Mouse (Mus musculus) forebrain, postnatal 0 days (tissue): ENCODE results near the gene Ngfr. TPM values are rescaled to one million over a fixed set of nuclear protein-coding genes. Genes with fewer than 3 reads are reported as not detected.

Experiments
- ATAC-seq: fragments of 200-750 bp; cut with Nextera tagmentation; 2 replicates; pipeline ENCODE4 v1.8.0; 2017; ENCODE audit warnings: mild to moderate bottlenecking, moderate library complexity
- DNase-seq: peaks from one replicate; pipeline ENCODE4 v3.0.0-alpha.2; 2015
- H3K27ac ChIP-seq: fragments of 300-500 bp; sonication (generic); 2 replicates; pipeline ENCODE4 v1.5.1; 2014; ENCODE audit warnings: low read depth, mild to moderate bottlenecking, antibody characterized with exemption, low read length, moderate library complexity, mixed read lengths
- H3K27me3 ChIP-seq: fragments of 300-500 bp; sonication (generic); 2 replicates; pipeline ENCODE4 v1.6.1; 2014; ENCODE audit warnings: mild to moderate bottlenecking, low read length, mixed read lengths; ENCODE audit not compliant: insufficient read depth
- H3K36me3 ChIP-seq: fragments of 300-500 bp; sonication (generic); 2 replicates; pipeline ENCODE4 v1.6.1; 2014; ENCODE audit warnings: mild to moderate bottlenecking, moderate library complexity; ENCODE audit not compliant: insufficient read depth
- H3K4me1 ChIP-seq: fragments of 300-500 bp; sonication (generic); 2 replicates; pipeline ENCODE4 v1.6.1; 2014; ENCODE audit warnings: antibody characterized with exemption; ENCODE audit not compliant: insufficient read depth
- H3K4me2 ChIP-seq: fragments of 300-500 bp; sonication (generic); 2 replicates; pipeline ENCODE4 v1.6.1; 2014; ENCODE audit warnings: low read depth, mild to moderate bottlenecking, moderate library complexity
- H3K4me3 ChIP-seq: fragments of 300-500 bp; sonication (generic); 2 replicates; pipeline ENCODE4 v1.5.1; 2014; ENCODE audit warnings: low read depth, low read length, mixed read lengths
- H3K9ac ChIP-seq: fragments of 300-500 bp; sonication (generic); 2 replicates; pipeline ENCODE4 v1.6.1; 2014; ENCODE audit warnings: mild to moderate bottlenecking
- H3K9me3 ChIP-seq: fragments of 300-500 bp; sonication (generic); 2 replicates; pipeline ENCODE4 v1.6.1; 2016; ENCODE audit warnings: low read length
- CTCF ChIP-seq: sonication (generic); IDR thresholded peaks from 2 replicates; pipeline ENCODE4 v1.5.1; 2016; ENCODE audit warnings: antibody characterized with exemption, control low read depth, low read depth
- WGBS: fragments of 180-500 bp; shearing (Covaris S2); extraction: QIAGEN DNeasy Blood & Tissue Kit; methylation state at CpG from one replicate; pipeline ENCODE4 v1.1.7; 2014; 5-methylcytosine and 5-hydroxymethylcytosine counted together
- polyA plus RNA-seq: library from polyadenylated mRNA; unstranded; fragments of >200 nt; fragmentation: Nextera tagmentation; extraction: Ambion mirVana; gene quantifications from 2 replicates; pipeline ENCODE4 v1.2.1, GENCODE M21; 2015
- total RNA-seq: library from RNA; depleted of rRNA; stranded (reverse); fragments of >200 nt; gene quantifications from 2 replicates; pipeline ENCODE4 v1.2.3, GENCODE M21; 2014

Ngfr gene
- total and polyA plus RNA-seq, 2 experiments from 2014 or later = 6.0 to 8.2 TPM

DNA sequence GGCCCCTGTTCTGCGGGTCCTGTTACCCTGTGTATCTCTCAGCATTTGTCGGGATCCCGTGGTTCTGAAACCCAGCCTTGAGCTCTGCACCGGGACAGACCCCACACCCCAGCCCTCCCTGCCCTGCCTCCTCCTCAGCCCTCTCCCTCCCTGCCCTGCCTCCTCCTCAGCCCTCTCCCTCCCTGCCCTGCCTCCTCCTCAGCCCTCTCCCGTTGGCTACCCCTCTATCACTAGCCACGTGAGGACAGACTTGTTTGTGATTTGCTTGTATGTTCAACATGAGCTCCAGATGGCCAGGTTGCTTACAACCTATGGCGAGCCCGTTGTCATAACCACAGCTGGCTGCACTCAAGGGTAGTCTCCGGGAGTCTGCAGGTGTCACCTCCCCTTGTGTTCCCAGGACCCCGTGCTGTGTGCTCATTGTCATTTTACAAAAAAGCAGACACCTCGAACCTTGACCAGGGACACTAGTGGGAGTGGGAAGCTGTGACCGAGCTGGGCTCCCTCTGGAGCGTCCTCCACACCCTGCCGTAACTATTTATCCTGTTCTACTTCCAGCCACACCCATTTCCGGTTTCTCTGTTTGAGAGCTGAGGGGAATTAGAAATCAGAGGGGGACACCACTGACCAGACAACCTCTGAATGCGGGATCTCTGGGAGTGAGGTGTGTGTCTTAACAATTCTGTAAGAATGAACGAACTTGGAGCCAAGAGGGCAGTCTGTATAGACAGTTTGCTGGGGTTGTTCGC, 46.7 kb downstream of the Ngfr start:
- H3K9me3 ChIP-seq = no peaks in the 10 kb centered on the region
- ATAC-seq (peak; percentile 45), DNase-seq (no peak)
- 40% methylated on average over 18 of the region's 18 CpGs for WGBS
- H3K27ac ChIP-seq = no peak overlapping the region
- H3K4me3 ChIP-seq = no peak overlapping the region
- no peaks in the 10 kb centered on the region for H3K36me3 ChIP-seq
- no peak for TF ChIP-seq CTCF
- H3K9ac ChIP-seq = no peak overlapping the region
- H3K4me2 ChIP-seq = no peak overlapping the region
- H3K4me1 ChIP-seq = 0 out of 2 replicates have a peak, but pooled peaks cover 5% of the 10 kb centered on the region
- H3K27me3 ChIP-seq = no peaks in the 10 kb centered on the region

DNA sequence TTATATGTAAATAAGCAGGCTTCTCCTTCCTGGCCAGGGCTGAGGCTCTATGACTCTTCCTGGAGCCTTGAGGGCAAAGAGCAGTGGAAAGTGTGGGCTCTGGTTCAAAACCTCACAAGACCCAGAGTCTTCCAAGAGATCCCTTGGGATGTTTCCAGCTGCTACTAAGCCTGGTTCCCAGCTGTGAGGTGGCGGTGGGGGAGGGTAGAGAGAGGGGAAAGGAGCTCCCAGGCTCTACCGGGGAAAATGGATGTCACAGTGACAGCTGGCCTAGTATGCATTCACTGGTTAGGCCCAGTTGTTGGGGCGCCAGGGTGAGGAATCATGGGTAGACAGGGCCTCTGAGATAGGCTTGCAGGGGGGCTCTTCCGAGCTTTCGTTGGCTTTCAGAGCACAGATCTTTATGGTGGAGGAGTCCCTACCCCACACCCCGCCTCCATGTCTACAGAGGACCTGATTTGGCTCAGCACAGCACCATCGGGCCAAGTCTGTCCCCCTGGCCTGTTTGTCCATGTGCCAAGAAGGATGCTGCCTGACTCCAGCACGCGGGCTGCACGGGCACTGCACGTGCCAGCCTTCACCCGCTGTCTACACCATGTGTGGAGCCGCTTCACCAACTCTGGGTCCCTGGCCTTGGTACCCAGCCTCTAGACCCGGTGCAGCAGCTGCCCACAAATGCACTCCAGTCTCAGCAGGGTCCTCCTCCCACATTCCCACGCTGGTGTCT, 49.0 kb downstream of the Ngfr start:
- TF ChIP-seq CTCF = no peak
- H3K36me3 ChIP-seq = no peaks in the 10 kb centered on the region
- 0 out of 2 replicates have a peak, but pooled peaks cover 5% of the 10 kb centered on the region for H3K4me1 ChIP-seq
- H3K4me3 ChIP-seq = no peak overlapping the region
- 57% methylated on average over 15 of the region's 15 CpGs for WGBS
- no peak overlapping the region for H3K27ac ChIP-seq
- ATAC-seq (peak; percentile 30), DNase-seq (peak; percentile 27)
- no peaks in the 10 kb centered on the region for H3K9me3 ChIP-seq
- H3K9ac ChIP-seq = no peak overlapping the region
- no peaks in the 10 kb centered on the region for H3K27me3 ChIP-seq
- no peak overlapping the region for H3K4me2 ChIP-seq

DNA sequence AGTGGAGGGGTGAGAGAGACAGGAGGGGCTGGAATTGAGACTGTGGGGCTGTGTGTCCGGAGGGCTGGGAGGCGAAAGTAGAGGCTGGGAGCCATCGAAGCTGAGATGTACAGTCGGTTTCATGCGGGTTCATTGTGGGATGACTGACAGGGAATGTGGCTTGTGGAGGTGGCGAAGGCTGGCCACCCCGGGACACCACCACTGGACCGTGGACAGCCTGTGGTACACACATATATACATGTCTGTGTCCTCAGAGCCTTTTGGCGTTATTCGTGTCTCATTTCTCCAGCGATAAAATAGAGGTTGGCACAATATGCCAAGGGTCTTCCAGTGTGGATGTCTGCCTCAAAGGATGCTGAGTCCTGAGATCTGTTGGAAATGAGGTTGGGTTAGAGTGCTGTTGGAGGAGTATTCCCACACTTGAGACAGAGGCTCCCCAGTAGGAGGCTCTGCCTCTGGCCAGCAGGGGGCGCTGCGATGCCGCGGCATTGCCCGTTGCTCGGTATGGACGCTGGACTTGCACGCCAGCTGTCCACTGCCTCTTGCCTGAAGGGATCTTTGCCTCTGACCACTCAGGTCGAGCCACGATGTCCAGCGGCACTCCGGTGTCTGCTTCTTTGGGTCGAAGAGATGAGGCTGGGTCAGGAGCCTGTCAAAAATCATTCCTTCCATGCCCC, 53.9 kb downstream of the Ngfr start:
- Histone ChIP-seq H3K4me3 (no peak overlapping the region), H3K9me3 (no peaks in the 10 kb centered on the region), H3K27ac (no peak overlapping the region), H3K27me3 (no peaks in the 10 kb centered on the region), H3K36me3 (no peaks in the 10 kb centered on the region), H3K4me2 (peak overlapping the region; percentile 33; the same call in 1 of the 2 replicates), H3K9ac (no peak overlapping the region), H3K4me1 (0 out of 2 replicates have a peak, but pooled peaks cover 5% of the 10 kb centered on the region)
- TF ChIP-seq CTCF = peak; percentile 100
- peak; percentile 89 for DNase-seq
- 25% methylated on average over 24 of the region's 24 CpGs for WGBS
- ATAC-seq = peak; percentile 88

DNA sequence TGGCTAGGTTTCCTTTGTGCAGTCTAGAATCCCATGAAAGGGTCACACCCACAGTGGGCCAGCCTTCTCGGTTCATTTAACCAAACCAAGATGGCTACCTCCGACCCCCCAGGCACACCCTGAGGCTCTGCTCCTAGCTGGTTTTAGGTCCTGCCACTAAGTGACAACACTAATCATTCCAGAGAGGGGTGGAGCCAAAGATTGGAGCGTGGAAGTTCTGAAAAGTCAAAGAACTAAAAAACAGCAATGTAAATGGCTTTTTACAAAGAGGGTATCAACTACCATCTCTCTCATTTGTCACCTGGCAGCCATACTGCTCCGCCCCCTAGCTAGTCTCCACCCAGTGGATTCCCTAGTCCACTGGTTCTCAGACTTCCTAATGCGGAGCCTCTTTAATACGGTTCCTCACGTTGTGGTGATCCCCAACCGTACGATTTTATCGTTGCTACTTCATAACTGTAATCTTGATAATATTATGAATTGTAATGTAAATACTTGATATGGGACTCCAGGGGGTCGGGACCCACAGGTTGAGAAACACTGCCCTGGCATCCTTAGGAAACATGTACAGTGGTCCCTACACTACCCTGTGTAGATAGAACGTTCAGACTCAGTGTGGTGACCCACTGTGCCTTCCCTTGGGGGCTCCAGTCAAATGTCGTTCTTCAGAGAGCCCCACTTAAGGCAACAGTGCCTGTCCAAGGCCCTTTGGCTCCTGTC, 55.0 kb downstream of the Ngfr start:
- H3K9ac ChIP-seq = no peak overlapping the region
- no peaks in the 10 kb centered on the region for H3K4me1 ChIP-seq
- no peak overlapping the region for H3K4me3 ChIP-seq
- no peak overlapping the region for H3K4me2 ChIP-seq
- DNase-seq (no peak), ATAC-seq (no peak)
- no peaks in the 10 kb centered on the region for H3K36me3 ChIP-seq
- no peaks in the 10 kb centered on the region for H3K27me3 ChIP-seq
- H3K9me3 ChIP-seq = no peaks in the 10 kb centered on the region
- WGBS = 73% methylated on average over 13 of the region's 13 CpGs
- no peak overlapping the region for H3K27ac ChIP-seq
- TF ChIP-seq CTCF = no peak

DNA sequence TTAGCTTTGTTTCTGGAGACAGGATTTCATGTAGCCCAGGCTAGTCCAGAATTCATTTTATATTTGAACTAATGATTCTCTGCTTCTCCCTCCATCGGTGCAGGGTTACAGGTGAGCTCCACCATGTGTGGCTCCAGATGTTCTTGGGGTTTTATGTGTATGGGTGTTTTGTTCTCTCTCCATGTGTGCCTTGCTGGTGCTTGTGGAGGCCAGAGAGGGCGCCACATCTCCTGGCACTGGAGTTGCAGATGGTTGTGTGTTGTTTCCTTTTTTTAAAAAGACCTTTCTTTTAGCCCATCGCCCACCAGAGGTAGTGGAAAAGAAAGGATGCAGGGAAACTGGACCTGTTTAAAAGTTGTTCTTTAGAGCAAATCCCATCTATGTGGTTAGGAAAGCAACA, 59.3 kb downstream of the Ngfr start:
- Histone ChIP-seq H3K4me2 (no peak overlapping the region), H3K4me3 (no peak overlapping the region), H3K36me3 (no peaks in the 10 kb centered on the region), H3K27me3 (no peaks in the 10 kb centered on the region), H3K4me1 (no peaks in the 10 kb centered on the region), H3K9me3 (no peaks in the 10 kb centered on the region), H3K9ac (no peak overlapping the region), H3K27ac (no peak overlapping the region)
- 0 out of 2 replicates have a peak, but pooled peaks have one; percentile 16 for TF ChIP-seq CTCF
- DNase-seq (no peak), ATAC-seq (no peak)
- 86% methylated on average over 3 of the region's 3 CpGs for WGBS

DNA sequence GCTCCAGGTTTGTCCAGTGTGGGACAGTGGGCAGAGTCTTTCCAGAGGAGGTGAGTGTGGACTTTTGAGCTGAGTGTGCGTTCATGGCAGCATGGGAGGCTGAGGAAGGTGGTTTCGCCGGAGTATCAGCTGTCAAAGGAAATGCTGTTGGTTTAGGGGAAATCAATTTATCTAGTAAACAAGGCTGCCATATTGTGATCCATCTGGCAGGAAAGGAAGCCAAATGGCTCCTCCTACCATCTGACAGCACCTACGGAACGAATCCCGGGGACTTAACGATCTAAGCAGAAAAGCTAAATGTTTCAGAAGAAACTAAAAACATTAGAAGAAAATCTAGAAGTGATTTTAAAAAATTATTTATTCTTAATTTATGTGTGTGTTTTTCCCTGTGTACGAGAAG, 60.2 kb downstream of the Ngfr start:
- Histone ChIP-seq H3K27me3 (no peaks in the 10 kb centered on the region), H3K9me3 (no peaks in the 10 kb centered on the region), H3K36me3 (no peaks in the 10 kb centered on the region), H3K4me3 (no peak overlapping the region), H3K4me2 (no peak overlapping the region), H3K27ac (no peak overlapping the region), H3K4me1 (no peaks in the 10 kb centered on the region), H3K9ac (no peak overlapping the region)
- DNase-seq (peak; percentile 74), ATAC-seq (no peak)
- TF ChIP-seq CTCF = no peak
- 58% methylated on average over 8 of the region's 8 CpGs for WGBS
